ENCODE assay signal across 8 mouse cellular contexts in the genomic region with DNA sequence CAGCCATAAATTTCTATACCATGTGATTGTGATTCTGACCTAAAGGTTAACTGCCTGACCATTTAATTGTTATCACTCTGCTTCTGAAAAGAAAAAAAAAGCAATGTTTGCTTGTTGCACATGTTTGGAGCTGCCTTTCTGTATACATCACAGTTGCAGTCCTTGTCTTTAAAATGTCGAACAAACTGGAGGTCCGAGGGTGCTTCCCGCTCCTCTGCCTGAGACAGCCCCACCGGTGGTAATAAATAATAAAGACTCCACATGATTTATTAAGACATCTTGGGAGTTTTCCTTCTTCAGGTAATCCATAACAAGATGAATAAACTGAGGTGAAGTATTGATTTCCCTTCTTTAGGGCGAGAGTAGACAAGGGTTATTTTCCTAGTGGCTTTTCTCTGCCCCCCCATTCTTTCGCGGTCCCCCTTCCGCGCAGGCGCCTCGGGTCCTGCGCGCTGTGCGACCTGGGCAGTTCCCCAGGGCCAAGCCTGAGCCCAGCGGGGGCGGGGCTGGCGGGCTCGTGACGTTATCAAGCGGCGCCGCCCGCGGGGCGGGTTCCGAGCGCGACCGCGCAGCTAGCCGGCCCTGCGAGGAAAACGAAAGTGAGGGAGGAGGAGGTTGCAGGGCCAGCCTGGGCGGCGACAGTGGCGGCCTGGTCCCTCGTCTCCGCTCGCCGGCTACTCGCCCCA. TPM values are rescaled to one million over a fixed set of nuclear protein-coding genes. Genes with fewer than 3 reads are reported as not detected.
DNase-seq lines count a peak whose midpoint lies in the region; ATAC-seq and TF ChIP-seq lines count a peak whose summit lies in the region.

A gene (plus strand): TSS at position 520 of the 686 bp plus-strand sequence.

- intact Hi-C loops in heart, adult 2 months (cut with DNase I) = loop anchor here (2.0 kb wide), 2 partner anchors 45 to 57 kb away; a partner anchor contains a TSS

- peak within 1 kb of the TSS; percentile 97 for H3K9ac ChIP-seq in embryonic facial prominence, embryonic 13.5 days
- peak within 1 kb of the TSS; percentile 96 for H3K9ac ChIP-seq in heart, adult 2 months (ENCODE audit: low read depth, low read length)
- H3K9ac ChIP-seq in limb, embryonic 13.5 days = peak within 1 kb of the TSS; percentile 96
- peak within 1 kb of the TSS; percentile 93 for H3K9ac ChIP-seq in midbrain, embryonic 16.5 days (ENCODE audit: low read depth, low read length)

- H3K36me3 ChIP-seq in embryonic facial prominence, embryonic 13.5 days = peaks cover 20% of the 10 kb centered on the region
- H3K36me3 ChIP-seq in heart, adult 2 months (ENCODE audit: control insufficient read depth, insufficient read depth, low read length) = no peaks in the 10 kb centered on the region
- peaks cover 24% of the 10 kb centered on the region for H3K36me3 ChIP-seq in limb, embryonic 13.5 days
- 0 out of 2 replicates have a peak, but pooled peaks cover 2% of the 10 kb centered on the region for H3K36me3 ChIP-seq in midbrain, embryonic 16.5 days (ENCODE audit: control insufficient read depth, insufficient read depth, low read length)

- H3K27ac ChIP-seq in embryonic facial prominence, embryonic 13.5 days = peak within 1 kb of the TSS; percentile 91
- peak within 1 kb of the TSS; percentile 90 for H3K27ac ChIP-seq in heart, adult 2 months
- H3K27ac ChIP-seq in limb, embryonic 13.5 days = peak within 1 kb of the TSS; percentile 89
- peak within 1 kb of the TSS; percentile 93 for H3K27ac ChIP-seq in midbrain, embryonic 16.5 days (ENCODE audit: low read length)

- TF ChIP-seq POLR2A in heart, adult 2 months (IDR thresholded peaks at IDR 0.05; ENCODE audit: insufficient read depth, low read depth, low read length) = peak; percentile 85

- peak within 1 kb of the TSS; percentile 90 for H3K4me2 ChIP-seq in embryonic facial prominence, embryonic 13.5 days
- peak within 1 kb of the TSS; percentile 95 for H3K4me2 ChIP-seq in limb, embryonic 13.5 days (replicated peaks)
- H3K4me2 ChIP-seq in midbrain, embryonic 16.5 days (ENCODE audit: low read length) = peak within 1 kb of the TSS; percentile 86

- H3K79me2 ChIP-seq in heart, adult 2 months (replicated peaks; ENCODE audit: control insufficient read depth, insufficient read depth, low read length) = 0 out of 2 replicates have a peak, but pooled peaks cover 1% of the 10 kb centered on the region

- peak within 1 kb of the TSS; percentile 93 for H3K4me3 ChIP-seq in embryonic facial prominence, embryonic 13.5 days
- peak within 1 kb of the TSS; percentile 82 for H3K4me3 ChIP-seq in heart, adult 2 months
- H3K4me3 ChIP-seq in limb, embryonic 13.5 days = peak within 1 kb of the TSS; percentile 95
- H3K4me3 ChIP-seq in midbrain, embryonic 16.5 days (ENCODE audit: low read depth, low read length) = peak within 1 kb of the TSS; percentile 95

- no peaks in the 10 kb centered on the region for H3K27me3 ChIP-seq in embryonic facial prominence, embryonic 13.5 days
- H3K27me3 ChIP-seq in heart, adult 2 months (ENCODE audit: control insufficient read depth, insufficient read depth, low read length) = no peaks in the 10 kb centered on the region
- no peaks in the 10 kb centered on the region for H3K27me3 ChIP-seq in limb, embryonic 13.5 days
- H3K27me3 ChIP-seq in midbrain, embryonic 16.5 days (ENCODE audit: control insufficient read depth, insufficient read depth, low read depth, low read length) = no peaks in the 10 kb centered on the region

- H3K4me1 ChIP-seq in embryonic facial prominence, embryonic 13.5 days = peaks cover 9% of the 10 kb centered on the region
- H3K4me1 ChIP-seq in heart, adult 2 months (ENCODE audit: control insufficient read depth, insufficient read depth, low read length) = no peaks in the 10 kb centered on the region; the same call in 1 of the 2 replicates
- peaks cover 10% of the 10 kb centered on the region for H3K4me1 ChIP-seq in limb, embryonic 13.5 days
- H3K4me1 ChIP-seq in midbrain, embryonic 16.5 days (ENCODE audit: control insufficient read depth, insufficient read depth, low read length) = peaks cover 9% of the 10 kb centered on the region

- 2% methylated on average over 41 of the region's 41 CpGs for WGBS in embryonic facial prominence, embryonic 13.5 days
- under 1% methylated on average over 41 of the region's 41 CpGs for WGBS in heart, adult 2 months
- WGBS in limb, embryonic 13.5 days = under 1% methylated on average over 40 of the region's 41 CpGs
- under 1% methylated on average over 41 of the region's 41 CpGs for WGBS in midbrain, embryonic 16.5 days

- no peaks in the 10 kb centered on the region for H3K9me3 ChIP-seq in embryonic facial prominence, embryonic 13.5 days
- H3K9me3 ChIP-seq in limb, embryonic 13.5 days = no peaks in the 10 kb centered on the region
- no peaks in the 10 kb centered on the region for H3K9me3 ChIP-seq in midbrain, embryonic 16.5 days (replicated peaks; ENCODE audit: control insufficient read depth, low read length, poor library complexity, severe bottlenecking)

- peak; percentile 97 for DNase-seq in 3134 (ENCODE audit: extremely low read depth, insufficient read length, low spot score)
- DNase-seq in adrenal gland, postnatal 36 days = peak; percentile 98 to 99
- peak; percentile 98 to 99 for DNase-seq in heart, adult 2 months
- peak; percentile 96 to 97 for DNase-seq in kidney, adult 8-10 months
- DNase-seq in spleen, postnatal 10 days (ENCODE audit: low spot score in 2 of 2) = peak; percentile 97 to 98

- TF ChIP-seq CTCF in heart, adult 2 months (IDR thresholded peaks at IDR 0.05) = no peak

- no peak for TF ChIP-seq EP300 in heart, adult 2 months (IDR thresholded peaks at IDR 0.05; ENCODE audit: insufficient read depth, low read depth, low read length)

- peak; percentile 93 for ATAC-seq in embryonic facial prominence, embryonic 13.5 days (ENCODE audit: insufficient number of reproducible peaks, insufficient read depth, low FRiP score, low TSS enrichment, low read depth)
- ATAC-seq in limb, embryonic 13.5 days (ENCODE audit: low FRiP score, low read depth) = peak; percentile 95
- ATAC-seq in midbrain, embryonic 16.5 days = peak; percentile 95

RNA-seq across cellular contexts. Expression of the gene that starts here (rescaled TPM):
- 100 to 1,000 TPM in 1 of 2 experiments, 10 to 100 TPM in 1; 70.7 to 104 TPM for total RNA-seq in adrenal gland, postnatal 36 days (2021)
- 126 and 133 TPM in 2 replicates for polyA plus RNA-seq in embryonic facial prominence, embryonic 13.5 days (2015; fragmentation: Nextera tagmentation; extraction: Ambion mirVana)
- 10 to 100 TPM; 51.6 to 65.4 TPM for total RNA-seq in heart, adult 2 months (2021)
- polyA plus RNA-seq in heart, adult 2 months (2012; rRNA removed) = 24.0 and 42.2 TPM in 2 replicates
- 125 and 135 TPM in 2 replicates for polyA plus RNA-seq in limb, embryonic 13.5 days (2015; fragmentation: Nextera tagmentation; extraction: Ambion mirVana)
- 122 and 127 TPM in 2 replicates for polyA plus RNA-seq in midbrain, embryonic 16.5 days (2015; fragmentation: Nextera tagmentation; extraction: Ambion mirVana)

Comparison
In these comparisons a context has a peak if more than half of its experiments do, and no peak if none do; other contexts are left out.
1. Peak in every context shown above with its lines: DNase-seq, ATAC-seq, H3K4me3 ChIP-seq and H3K27ac ChIP-seq.